Mouse (Mus musculus) hindbrain, embryonic 14.5 days (tissue): ENCODE data around the gene Cped1. TPM values are rescaled to one million over a fixed set of nuclear protein-coding genes. Genes with fewer than 3 reads are reported as not detected.
A peak's percentile ranks its signal among the peaks of the same experiment; 100 is the strongest.

ENCODE experiments used
- ATAC-seq: fragments of 200-750 bp; cut with Nextera tagmentation; 2 replicates; pipeline ENCODE4 v1.8.0; 2017; ENCODE audit warnings: moderate number of reproducible peaks, mild to moderate bottlenecking, moderate TSS enrichment, moderate library complexity; ENCODE audit not compliant: low FRiP score
- DNase-seq: peaks from one replicate; pipeline ENCODE4 v3.0.0-alpha.2; 2015; ENCODE audit warnings: low spot score
- H3K27ac ChIP-seq: fragments of 300-500 bp; sonication (generic); 2 replicates; pipeline ENCODE4 v1.5.1; 2014; ENCODE audit warnings: mild to moderate bottlenecking, moderate library complexity
- H3K27me3 ChIP-seq: fragments of 300-500 bp; sonication (generic); 2 replicates; pipeline ENCODE4 v1.6.1; 2014; ENCODE audit warnings: mild to moderate bottlenecking, low read length, mixed read lengths; ENCODE audit not compliant: control insufficient read depth, insufficient read depth
- H3K36me3 ChIP-seq: fragments of 300-500 bp; sonication (generic); replicated peaks from 2 replicates; pipeline ENCODE4 v1.6.1; 2014; ENCODE audit not compliant: control insufficient read depth, insufficient read depth
- H3K4me1 ChIP-seq: fragments of 300-500 bp; sonication (generic); replicated peaks from 2 replicates; pipeline ENCODE4 v1.6.1; 2014; ENCODE audit warnings: antibody characterized with exemption, low read length, mixed read lengths; ENCODE audit not compliant: control insufficient read depth, insufficient read depth
- H3K4me2 ChIP-seq: fragments of 300-500 bp; sonication (generic); replicated peaks from 2 replicates; pipeline ENCODE4 v1.6.1; 2014; ENCODE audit warnings: mild to moderate bottlenecking, moderate library complexity
- H3K4me3 ChIP-seq: fragments of 300-500 bp; sonication (generic); replicated peaks from 2 replicates; pipeline ENCODE4 v1.5.1; 2014; ENCODE audit warnings: mild to moderate bottlenecking, low read length
- H3K9ac ChIP-seq: fragments of 300-500 bp; sonication (generic); 2 replicates; pipeline ENCODE4 v1.6.1; 2014
- H3K9me3 ChIP-seq: fragments of 300-500 bp; sonication (generic); 2 replicates; pipeline ENCODE4 v1.6.1; 2016; ENCODE audit warnings: low read length; ENCODE audit not compliant: control insufficient read depth
- WGBS: fragments of 180-500 bp; shearing (Covaris S2); extraction: QIAGEN DNeasy Blood & Tissue Kit; methylation state at CpG from one replicate; pipeline ENCODE4 v1.1.7; 2014; 5-methylcytosine and 5-hydroxymethylcytosine counted together
- polyA plus RNA-seq: library from polyadenylated mRNA; unstranded; fragments of >200 nt; fragmentation: Nextera tagmentation; extraction: Ambion mirVana; gene quantifications from 2 replicates; pipeline ENCODE4 v1.2.1, GENCODE M21; 2014

Gene Cped1
- polyA plus RNA-seq, 1 experiment from 2014 or later = 5.0 TPM

GRCm38 (mm10) chr6:22010258-22010657, 24.5 kb downstream of the Cped1 start:
- no peaks in the 10 kb centered on the region for H3K4me1 ChIP-seq
- ATAC-seq (no peak), DNase-seq (no peak)
- no peak overlapping the region for H3K9ac ChIP-seq
- no peak overlapping the region for H3K4me2 ChIP-seq
- H3K27ac ChIP-seq = no peak overlapping the region
- WGBS = 92% methylated on average over 12 of the region's 12 CpGs
- no peaks in the 10 kb centered on the region for H3K27me3 ChIP-seq
- H3K9me3 ChIP-seq = no peaks in the 10 kb centered on the region
- H3K4me3 ChIP-seq = no peak overlapping the region
- H3K36me3 ChIP-seq = no peaks in the 10 kb centered on the region

- no peak for ATAC-seq
Observed at GRCm38 (mm10) chr6:22010761-22011281, 25.1 kb downstream of the Cped1 start.

GRCm38 (mm10) chr6:22011546-22011945, 25.8 kb downstream of the Cped1 start:
- DNase-seq (no peak), ATAC-seq (no peak)
- Histone ChIP-seq H3K9ac (no peak overlapping the region), H3K4me1 (no peaks in the 10 kb centered on the region), H3K4me2 (no peak overlapping the region), H3K36me3 (no peaks in the 10 kb centered on the region), H3K27ac (no peak overlapping the region), H3K4me3 (no peak overlapping the region), H3K27me3 (no peaks in the 10 kb centered on the region), H3K9me3 (no peaks in the 10 kb centered on the region)
- WGBS = 88% methylated on average over 2 of the region's 2 CpGs

More at GRCm38 (mm10) chr6:22010761-22011281, 25.1 kb downstream of the Cped1 start:
- Histone ChIP-seq H3K27ac (no peak overlapping the region), H3K4me1 (no peaks in the 10 kb centered on the region), H3K9ac (no peak overlapping the region), H3K4me3 (no peak overlapping the region), H3K9me3 (no peaks in the 10 kb centered on the region), H3K36me3 (no peaks in the 10 kb centered on the region), H3K4me2 (no peak overlapping the region), H3K27me3 (no peaks in the 10 kb centered on the region)
- WGBS = 95% methylated on average over 11 of the region's 11 CpGs
- no peak for DNase-seq

GRCm38 (mm10) chr6:22012099-22012498, 26.4 kb downstream of the Cped1 start:
- WGBS = 92% methylated on average over 5 of the region's 5 CpGs
- DNase-seq = no peak
- no peak overlapping the region for H3K4me2 ChIP-seq
- H3K9me3 ChIP-seq = no peaks in the 10 kb centered on the region
- H3K4me1 ChIP-seq = no peaks in the 10 kb centered on the region
- no peaks in the 10 kb centered on the region for H3K27me3 ChIP-seq
- no peak overlapping the region for H3K4me3 ChIP-seq
- H3K36me3 ChIP-seq = no peaks in the 10 kb centered on the region
- no peak for ATAC-seq
- H3K27ac ChIP-seq = no peak overlapping the region
- no peak overlapping the region for H3K9ac ChIP-seq

- ATAC-seq = no peak
Observed at GRCm38 (mm10) chr6:22012501-22012900, 26.8 kb downstream of the Cped1 start.

GRCm38 (mm10) chr6:22013394-22013793, 27.7 kb downstream of the Cped1 start:
- WGBS = 96% methylated on average over 3 of the region's 3 CpGs
- Histone ChIP-seq H3K4me3 (no peak overlapping the region), H3K27ac (no peak overlapping the region), H3K27me3 (no peaks in the 10 kb centered on the region), H3K9ac (no peak overlapping the region), H3K9me3 (no peaks in the 10 kb centered on the region), H3K4me1 (no peaks in the 10 kb centered on the region), H3K4me2 (no peak overlapping the region), H3K36me3 (no peaks in the 10 kb centered on the region)
- no peak for ATAC-seq
- no peak for DNase-seq

More at GRCm38 (mm10) chr6:22012501-22012900, 26.8 kb downstream of the Cped1 start:
- no peak overlapping the region for H3K27ac ChIP-seq
- H3K36me3 ChIP-seq = no peaks in the 10 kb centered on the region
- no peak overlapping the region for H3K9ac ChIP-seq
- DNase-seq = no peak
- no peaks in the 10 kb centered on the region for H3K4me1 ChIP-seq
- H3K4me2 ChIP-seq = no peak overlapping the region
- H3K27me3 ChIP-seq = no peaks in the 10 kb centered on the region
- WGBS = 92% methylated on average over 5 of the region's 5 CpGs
- H3K9me3 ChIP-seq = no peaks in the 10 kb centered on the region
- H3K4me3 ChIP-seq = no peak overlapping the region

- WGBS = 94% methylated on average over 6 of the region's 6 CpGs
- no peak overlapping the region for H3K9ac ChIP-seq
- H3K4me2 ChIP-seq = no peak overlapping the region
- no peak overlapping the region for H3K4me3 ChIP-seq
- no peaks in the 10 kb centered on the region for H3K4me1 ChIP-seq
- no peaks in the 10 kb centered on the region for H3K36me3 ChIP-seq
- DNase-seq (no peak), ATAC-seq (peak; percentile 40; the same call in 1 of the 2 replicates)
- no peaks in the 10 kb centered on the region for H3K27me3 ChIP-seq
- H3K9me3 ChIP-seq = no peaks in the 10 kb centered on the region
- no peak overlapping the region for H3K27ac ChIP-seq
Observed at GRCm38 (mm10) chr6:22014291-22014911, 28.7 kb downstream of the Cped1 start.

- ATAC-seq (no peak), DNase-seq (no peak)
- Histone ChIP-seq H3K27ac (no peak overlapping the region), H3K4me1 (no peaks in the 10 kb centered on the region), H3K36me3 (no peaks in the 10 kb centered on the region), H3K4me2 (no peak overlapping the region), H3K4me3 (no peak overlapping the region), H3K27me3 (no peaks in the 10 kb centered on the region), H3K9ac (no peak overlapping the region), H3K9me3 (no peaks in the 10 kb centered on the region)
- WGBS = 76% methylated on average over 7 of the region's 7 CpGs
Observed at GRCm38 (mm10) chr6:22017631-22018030, 31.9 kb downstream of the Cped1 start.

GRCm38 (mm10) chr6:22018768-22019445, 33.2 kb downstream of the Cped1 start:
- 71% methylated on average over 8 of the region's 8 CpGs for WGBS
- no peaks in the 10 kb centered on the region for H3K4me1 ChIP-seq
- H3K27me3 ChIP-seq = no peaks in the 10 kb centered on the region
- no peak overlapping the region for H3K9ac ChIP-seq
- H3K36me3 ChIP-seq = no peaks in the 10 kb centered on the region
- no peak overlapping the region for H3K27ac ChIP-seq
- no peak for DNase-seq
- no peak overlapping the region for H3K4me3 ChIP-seq
- no peak overlapping the region for H3K4me2 ChIP-seq
- ATAC-seq = no peak
- H3K9me3 ChIP-seq = no peaks in the 10 kb centered on the region
